Mouse (Mus musculus) heart, embryonic 14.5 days (tissue): Measurements from ENCODE around the gene Mettl13. TPM values are rescaled to one million over a fixed set of nuclear protein-coding genes. Genes with fewer than 3 reads are reported as not detected.

ENCODE experiments used
- ATAC-seq: fragments of 200-750 bp; cut with Nextera tagmentation; 2 replicates; pipeline ENCODE4 v1.8.0; 2017; ENCODE audit warnings: low read depth, moderate TSS enrichment; ENCODE audit not compliant: insufficient number of reproducible peaks, insufficient read depth, low FRiP score
- H3K27ac ChIP-seq, 2 experiments: fragments of 200-500 bp in 1 of 2; fragments of 300-500 bp in 1 of 2; sonication (generic) in 1 of 2; replicated peaks in 1 of 2; 2 replicates each; pipeline ENCODE4 v1.5.1; 2012 to 2014; ENCODE audit warnings: low read depth in 2 of 2, low read length in 2 of 2, control low read depth in 1 of 2, mild to moderate bottlenecking in 1 of 2, mixed read lengths in 1 of 2; ENCODE audit not compliant: control insufficient read depth in 1 of 2, insufficient read depth in 1 of 2
- H3K27me3 ChIP-seq: fragments of 300-500 bp; sonication (generic); 2 replicates; pipeline ENCODE4 v1.6.1; 2014; ENCODE audit warnings: mild to moderate bottlenecking, low read length, control low read depth; ENCODE audit not compliant: control insufficient read depth, insufficient read depth
- H3K36me3 ChIP-seq: fragments of 300-500 bp; sonication (generic); 2 replicates; pipeline ENCODE4 v1.6.1; 2014; ENCODE audit warnings: mild to moderate bottlenecking, control low read depth, low read length, mixed read lengths; ENCODE audit not compliant: control insufficient read depth, insufficient read depth
- H3K4me1 ChIP-seq, 2 experiments: fragments of 200-500 bp in 1 of 2; fragments of 300-500 bp in 1 of 2; sonication (generic) in 1 of 2; 2 replicates each; pipeline ENCODE4 v1.6.1; 2012 to 2014; ENCODE audit warnings: low read length in 2 of 2, control low read depth in 1 of 2, mixed read lengths in 1 of 2; ENCODE audit not compliant: control insufficient read depth in 2 of 2, insufficient read depth in 2 of 2
- H3K4me2 ChIP-seq: fragments of 300-500 bp; sonication (generic); 2 replicates; pipeline ENCODE4 v1.6.1; 2014; ENCODE audit warnings: mild to moderate bottlenecking, low read length
- H3K4me3 ChIP-seq, 2 experiments: fragments of 200-500 bp in 1 of 2; fragments of 300-500 bp in 1 of 2; sonication (generic) in 1 of 2; 2 replicates each; pipeline ENCODE4 v1.5.1; 2012 to 2014; ENCODE audit warnings: low read length in 2 of 2, mild to moderate bottlenecking in 2 of 2, control low read depth in 1 of 2, low read depth in 1 of 2, moderate library complexity in 1 of 2; ENCODE audit not compliant: control insufficient read depth in 1 of 2, insufficient read depth in 1 of 2
- H3K9ac ChIP-seq: fragments of 300-500 bp; sonication (generic); 2 replicates; pipeline ENCODE4 v1.6.1; 2014; ENCODE audit warnings: mild to moderate bottlenecking, low read length
- H3K9me3 ChIP-seq: fragments of 300-500 bp; sonication (generic); 2 replicates; pipeline ENCODE4 v1.6.1; 2016; ENCODE audit warnings: low read length, control low read depth; ENCODE audit not compliant: control insufficient read depth
- WGBS: fragments of 180-500 bp; shearing (Covaris S2); extraction: QIAGEN DNeasy Blood & Tissue Kit; methylation state at CpG from one replicate; pipeline ENCODE4 v1.1.7; 2014; 5-methylcytosine and 5-hydroxymethylcytosine counted together
- polyA plus RNA-seq: library from polyadenylated mRNA; unstranded; fragments of >200 nt; fragmentation: Nextera tagmentation; extraction: Ambion mirVana; gene quantifications from 2 replicates; pipeline ENCODE4 v1.2.1, GENCODE M21; 2014

The Mettl13 gene
- polyA plus RNA-seq, 1 experiment from 2014 or later, result 6.9 TPM

- Histone ChIP-seq H3K4me2 (no peak overlapping the region), H3K27me3 (no peaks in the 10 kb centered on the region), H3K9ac (no peak overlapping the region), H3K36me3 (no peaks in the 10 kb centered on the region), H3K4me3 (no peak overlapping the region), H3K27ac (no peak overlapping the region), H3K4me1 (peaks cover 3 to 7% of the 10 kb centered on the region in 2 experiments; a peak in 3 of 4 replicates), H3K9me3 (no peaks in the 10 kb centered on the region)
- no peak for ATAC-seq
- 85% methylated on average over 4 of the region's 4 CpGs for WGBS
These were observed 41.8 kb downstream of the Mettl13 start for GRCm38 (mm10) chr1:162506516-162506915.

GRCm38 (mm10) chr1:162505649-162506048 is 42.7 kb downstream of the Mettl13 start:
- Histone ChIP-seq H3K9ac (no peak overlapping the region), H3K4me2 (no peak overlapping the region), H3K27ac (no peak overlapping the region), H3K9me3 (no peaks in the 10 kb centered on the region), H3K4me3 (no peak overlapping the region), H3K36me3 (no peaks in the 10 kb centered on the region), H3K27me3 (no peaks in the 10 kb centered on the region), H3K4me1 (peaks cover 3 to 7% of the 10 kb centered on the region in 2 experiments; a peak in 3 of 4 replicates)
- 78% methylated on average over 6 of the region's 6 CpGs for WGBS
- no peak for ATAC-seq

Other genes starting within 250 kb of the Mettl13 start
- gene Dnm3, start 70.5 kb downstream of the Mettl13 start, polyA plus RNA-seq, result 1.6 and 2.0 TPM in 2 replicates
- 32.2 and 35.8 TPM in 2 replicates for gene Vamp4, start 22.0 kb upstream of the Mettl13 start, polyA plus RNA-seq
- not detected in 2 replicates for gene Myoc, start 90.6 kb upstream of the Mettl13 start, polyA plus RNA-seq
- not detected in 2 replicates for gene Myocos, start 109.7 kb upstream of the Mettl13 start, polyA plus RNA-seq
- gene Prrc2c, start 192.0 kb upstream of the Mettl13 start, polyA plus RNA-seq, result 80.1 and 91.7 TPM in 2 replicates